ENCODE assay signal across 14 mouse cellular contexts in genomic region chr14:121951399-121952045, GRCm38 (mm10). TPM values are rescaled to one million over a fixed set of nuclear protein-coding genes. Genes with fewer than 3 reads are reported as not detected.
DNase-seq lines count a peak whose midpoint lies in the region; ATAC-seq and TF ChIP-seq lines count a peak whose summit lies in the region.
"Had no signal": no experiment of that assay in that cellular context is flagged by ENCODE, and none has a peak within 500 bp of the region (broad histone marks: within the 10 kb centered on the region; RNA-seq: fewer than 3 reads in every experiment).

No protein-coding gene starts in this region.

- no peak for TF ChIP-seq CTCF in G1E (IDR thresholded peaks at IDR 0.05; ENCODE audit: low read depth, low read length)

- no peaks in the 10 kb centered on the region for H3K27me3 ChIP-seq in G1E (ENCODE audit: insufficient read depth, low read length)
- H3K27me3 ChIP-seq in splenic B cell, adult 2 months (ENCODE audit: control insufficient read depth, insufficient read depth, low read length, poor library complexity, severe bottlenecking): no peaks in the 10 kb centered on the region
- H3K27me3 ChIP-seq: kidney, embryonic 15.5 days; neural tube, embryonic 13.5 days had no signal

- H3K36me3 ChIP-seq in G1E (replicated peaks): peaks cover 40% of the 10 kb centered on the region
- peaks cover 21% of the 10 kb centered on the region for H3K36me3 ChIP-seq in splenic B cell, adult 2 months (ENCODE audit: control insufficient read depth, insufficient read depth, low read length, poor library complexity, severe bottlenecking)

- ATAC-seq in G1E (ENCODE audit: extremely low read depth, insufficient number of reproducible peaks, low FRiP score, poor library complexity, severe bottlenecking): peak; percentile 76
- ATAC-seq in activated CD4-positive, CD25-positive, alpha-beta regulatory T cell, adult 4 months: peak; percentile 26

- H3K4me1 ChIP-seq in G1E (ENCODE audit: insufficient read depth, low read depth, low read length): peaks cover 24% of the 10 kb centered on the region
- H3K4me1 ChIP-seq: neural tube, embryonic 13.5 days had no signal

- no peak overlapping the region for H3K4me3 ChIP-seq in G1E (ENCODE audit: low read depth, low read length)
- H3K4me3 ChIP-seq: kidney, embryonic 15.5 days; neural tube, embryonic 13.5 days had no signal

- no peaks in the 10 kb centered on the region for H3K9me3 ChIP-seq in G1E (replicated peaks)
- H3K9me3 ChIP-seq: kidney, embryonic 15.5 days; neural tube, embryonic 13.5 days had no signal

- DNase-seq in G1E (ENCODE audit: low spot score) (no peak), liver (peak; percentile 44)
- peak; percentile 7 for DNase-seq in splenic B cell, adult 2 months (ENCODE audit: low read depth, low spot score)
- no peak for DNase-seq in cerebellum, postnatal 25 days
- no peak for DNase-seq in left cerebral cortex, adult 9 months (ENCODE audit: low spot score in 2 of 2)
- no peak for DNase-seq in kidney, postnatal 36 days
- DNase-seq: adrenal gland, adult 8-10 months; heart, postnatal 36 days; right cerebral cortex, adult 18-20 months had no signal

RNA-seq across cellular contexts. Expression of gene Gpr183, which starts 13.5 kb away (rescaled TPM):
- 0.24 TPM in 1 of 2 replicates, not detected in the other for total RNA-seq in G1E (2014; fragmentation: Nextera tagmentation)
- 6.9 and 7.1 TPM in 2 replicates for total RNA-seq in G1E (2017)
- 0.07 and 0.08 TPM in 2 replicates for polyA plus RNA-seq in G1E (2012)
- polyA plus RNA-seq in activated CD4-positive, CD25-positive, alpha-beta regulatory T cell, adult 4 months (2017; shearing (Covaris generic)): 100 to 1,000 TPM; 104 to 118 TPM

RNA-seq across cellular contexts. Expression of gene Gpr18, which starts 35.9 kb away (rescaled TPM):
- total RNA-seq in G1E (2014; fragmentation: Nextera tagmentation) (not detected in 2 replicates), G1E (2017) (0.12 and 0.27 TPM in 2 replicates)
- polyA plus RNA-seq in G1E (2012): not detected in 2 replicates
- 10 to 100 TPM; 83.8 to 86.0 TPM for polyA plus RNA-seq in activated CD4-positive, CD25-positive, alpha-beta regulatory T cell, adult 4 months (2017; shearing (Covaris generic))
- total RNA-seq: layer of hippocampus, postnatal 25 days had no signal
- polyA plus RNA-seq: limb, embryonic 14.5 days had no signal

Comparison
In these comparisons a context has a peak if more than half of its experiments do, and no peak if none do; other contexts are left out.
1. DNase-seq: peak in liver (single experiment) and splenic B cell, adult 2 months (single experiment); none in G1E (single experiment), cerebellum, postnatal 25 days (0 of 2), left cerebral cortex, adult 9 months (0 of 2) and kidney, postnatal 36 days (0 of 2).
2. RNA of gene Gpr183, which starts 13.5 kb away (polyA plus RNA-seq): 104 to 118 TPM in activated CD4-positive, CD25-positive, alpha-beta regulatory T cell, adult 4 months; 0.07 to 0.08 TPM in G1E; every median in the first group is over 10 times any median in the second.
3. RNA of gene Gpr18, which starts 35.9 kb away (polyA plus RNA-seq): 83.8 to 86.0 TPM in activated CD4-positive, CD25-positive, alpha-beta regulatory T cell, adult 4 months; not detected in G1E; every median in the first group is over 10 times any median in the second.